In genomic region chr10:99913001-99913845, GRCm38 (mm10) we compare ENCODE assay signal across 8 mouse cellular contexts.
DNase-seq lines count a peak whose midpoint lies in the region; ATAC-seq lines count a peak whose summit lies in the region.

No protein-coding gene starts in this region.

- no peaks in the 10 kb centered on the region for H3K36me3 ChIP-seq in hindbrain, embryonic 14.5 days (replicated peaks; ENCODE audit: control insufficient read depth, insufficient read depth)
- no peaks in the 10 kb centered on the region for H3K36me3 ChIP-seq in hindbrain, embryonic 13.5 days
- H3K36me3 ChIP-seq in intestine, embryonic 14.5 days (ENCODE audit: control insufficient read depth, insufficient read depth, low read length): no peaks in the 10 kb centered on the region

- no peak overlapping the region for H3K9ac ChIP-seq in hindbrain, embryonic 14.5 days
- no peak overlapping the region for H3K9ac ChIP-seq in hindbrain, embryonic 13.5 days
- peak overlapping the region; percentile 50 for H3K9ac ChIP-seq in intestine, embryonic 14.5 days (ENCODE audit: low read length)

- ATAC-seq in hindbrain, embryonic 14.5 days (ENCODE audit: low FRiP score): no peak
- ATAC-seq in hindbrain, embryonic 13.5 days (ENCODE audit: low FRiP score): no peak
- no peak for ATAC-seq in intestine, embryonic 14.5 days (replicated peaks; ENCODE audit: low FRiP score, low TSS enrichment, low read depth)

- peak overlapping the region; percentile 13; the same call in 1 of the 2 replicates for H3K4me3 ChIP-seq in hindbrain, embryonic 14.5 days (replicated peaks; ENCODE audit: low read length)
- no peak overlapping the region for H3K4me3 ChIP-seq in hindbrain, embryonic 13.5 days
- H3K4me3 ChIP-seq in brown adipose tissue, adult 24 weeks (ENCODE audit: insufficient read depth, low read depth, low read length): peak overlapping the region; percentile 59
- peak overlapping the region; percentile 41 for H3K4me3 ChIP-seq in intestine, embryonic 14.5 days (ENCODE audit: low read depth, low read length)

- H3K4me1 ChIP-seq in hindbrain, embryonic 14.5 days (replicated peaks; ENCODE audit: control insufficient read depth, insufficient read depth, low read length): no peaks in the 10 kb centered on the region
- no peaks in the 10 kb centered on the region; the same call in 1 of the 2 replicates for H3K4me1 ChIP-seq in hindbrain, embryonic 13.5 days (replicated peaks)
- peaks cover 3% of the 10 kb centered on the region for H3K4me1 ChIP-seq in brown adipose tissue, adult 24 weeks (ENCODE audit: control insufficient read depth, insufficient read depth, insufficient read length, low read length)
- H3K4me1 ChIP-seq in intestine, embryonic 14.5 days (replicated peaks; ENCODE audit: control insufficient read depth, insufficient read depth, low read length): no peaks in the 10 kb centered on the region; the same call in 1 of the 2 replicates

- no peak overlapping the region for H3K27ac ChIP-seq in hindbrain, embryonic 14.5 days
- H3K27ac ChIP-seq in hindbrain, embryonic 13.5 days: no peak overlapping the region
- H3K27ac ChIP-seq in brown adipose tissue, adult 24 weeks (replicated peaks; ENCODE audit: low read depth, low read length): peak overlapping the region; percentile 57
- H3K27ac ChIP-seq in intestine, embryonic 14.5 days (ENCODE audit: low read depth): peak overlapping the region; percentile 87

- 80% methylated on average over 20 of the region's 20 CpGs for WGBS in hindbrain, embryonic 14.5 days
- WGBS in hindbrain, embryonic 13.5 days: 75% methylated on average over 20 of the region's 20 CpGs
- 9% methylated on average over 20 of the region's 20 CpGs for WGBS in intestine, embryonic 14.5 days

- H3K9me3 ChIP-seq in hindbrain, embryonic 14.5 days (ENCODE audit: control insufficient read depth, low read length): no peaks in the 10 kb centered on the region
- no peaks in the 10 kb centered on the region for H3K9me3 ChIP-seq in hindbrain, embryonic 13.5 days
- 0 out of 2 replicates have a peak, but pooled peaks cover 3% of the 10 kb centered on the region for H3K9me3 ChIP-seq in intestine, embryonic 14.5 days (ENCODE audit: control insufficient read depth, low read length)

- no peak for DNase-seq in hindbrain, embryonic 14.5 days (ENCODE audit: low spot score)
- peak; percentile 72 for DNase-seq in intestine, embryonic 14.5 days (ENCODE audit: low spot score)
- DNase-seq in lung, postnatal 10 days: peak; percentile 21
- DNase-seq in cerebellum, adult 11 months: no peak
- DNase-seq in cerebellum, adult 9-10 months: no peak
- no peak for DNase-seq in gastrocnemius, postnatal 4 days (ENCODE audit: low spot score in 2 of 2)

- peak overlapping the region; percentile 12; the same call in 1 of the 2 replicates for H3K4me2 ChIP-seq in hindbrain, embryonic 14.5 days (replicated peaks)
- no peak overlapping the region for H3K4me2 ChIP-seq in hindbrain, embryonic 13.5 days
- H3K4me2 ChIP-seq in intestine, embryonic 14.5 days (ENCODE audit: low read length): peak overlapping the region; percentile 57

- H3K27me3 ChIP-seq in hindbrain, embryonic 14.5 days (ENCODE audit: control insufficient read depth, insufficient read depth, low read length): no peaks in the 10 kb centered on the region
- no peaks in the 10 kb centered on the region for H3K27me3 ChIP-seq in hindbrain, embryonic 13.5 days
- H3K27me3 ChIP-seq in intestine, embryonic 14.5 days (replicated peaks; ENCODE audit: control insufficient read depth, insufficient read depth, low read length): no peaks in the 10 kb centered on the region

Comparison
In these comparisons a context has a peak if more than half of its experiments do, and no peak if none do; other contexts are left out.
1. DNase-seq: peak in intestine, embryonic 14.5 days (single experiment) and lung, postnatal 10 days (single experiment); none in hindbrain, embryonic 14.5 days (single experiment), cerebellum, adult 11 months (single experiment), cerebellum, adult 9-10 months (single experiment) and gastrocnemius, postnatal 4 days (0 of 2).
2. H3K27ac ChIP-seq: peak in brown adipose tissue, adult 24 weeks (single experiment) and intestine, embryonic 14.5 days (single experiment); none in hindbrain, embryonic 14.5 days (single experiment) and hindbrain, embryonic 13.5 days (single experiment).